ENCODE assay signal across 8 mouse cellular contexts in the genomic region with DNA sequence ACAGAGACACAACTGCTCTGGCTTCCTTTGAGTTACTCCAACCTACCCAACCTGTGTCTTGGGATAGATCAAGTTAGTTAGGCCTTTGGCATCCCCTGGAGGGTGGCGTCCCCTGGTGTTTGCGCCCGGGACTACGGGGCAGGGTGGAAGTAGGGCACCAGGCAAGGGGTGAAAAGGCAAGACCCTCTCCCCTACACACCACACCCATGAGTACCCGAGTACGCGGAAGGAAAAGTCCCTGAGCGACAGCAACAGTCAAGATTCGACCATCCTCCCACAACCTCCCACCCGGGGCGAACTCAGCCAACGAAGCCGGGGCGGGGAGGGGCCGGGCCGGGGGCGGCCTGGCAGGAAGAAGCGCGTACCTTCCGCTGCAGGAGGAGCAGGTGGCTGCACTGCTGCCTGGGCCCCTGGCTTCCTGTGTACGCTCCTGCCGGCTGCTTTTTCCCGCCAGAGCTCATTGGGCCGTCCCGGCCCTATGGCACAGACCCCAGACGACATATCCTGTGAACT. TPM values are rescaled to one million over a fixed set of nuclear protein-coding genes. Genes with fewer than 3 reads are reported as not detected.
A peak's percentile ranks its signal among the peaks of the same experiment; 100 is the strongest.
DNase-seq lines count a peak whose midpoint lies in the region; ATAC-seq lines count a peak whose summit lies in the region.

TSS of gene Carmil2 (plus strand) at position 479 of the 513 bp plus-strand sequence.

- H3K27me3 ChIP-seq in heart, embryonic 12.5 days (replicated peaks) = peaks cover 20% of the 10 kb centered on the region
- H3K27me3 ChIP-seq in kidney, embryonic 15.5 days = no peaks in the 10 kb centered on the region
- no peaks in the 10 kb centered on the region for H3K27me3 ChIP-seq in liver, embryonic 15.5 days
- no peaks in the 10 kb centered on the region for H3K27me3 ChIP-seq in neural tube, embryonic 11.5 days (ENCODE audit: control insufficient read depth, insufficient read depth, low read length)

- no peak within 1 kb of the TSS for H3K27ac ChIP-seq in heart, embryonic 12.5 days (ENCODE audit: poor library complexity, severe bottlenecking)
- H3K27ac ChIP-seq in kidney, embryonic 15.5 days = no peak within 1 kb of the TSS
- 0 out of 2 replicates have a peak within 1 kb of the TSS, but pooled peaks have one; percentile 24 for H3K27ac ChIP-seq in liver, embryonic 15.5 days (replicated peaks)
- H3K27ac ChIP-seq in neural tube, embryonic 11.5 days (ENCODE audit: low read depth, low read length) = no peak within 1 kb of the TSS

- H3K4me3 ChIP-seq in heart, embryonic 12.5 days = peak within 1 kb of the TSS; percentile 28
- H3K4me3 ChIP-seq in kidney, embryonic 15.5 days (replicated peaks) = peak within 1 kb of the TSS; percentile 22
- H3K4me3 ChIP-seq in liver, embryonic 15.5 days (replicated peaks) = peak within 1 kb of the TSS; percentile 12; the same call in 1 of the 2 replicates
- H3K4me3 ChIP-seq in neural tube, embryonic 11.5 days (ENCODE audit: low read depth, low read length) = no peak within 1 kb of the TSS

- 12% methylated on average over 26 of the region's 26 CpGs for WGBS in heart, embryonic 12.5 days
- WGBS in kidney, embryonic 15.5 days = 7% methylated on average over 26 of the region's 26 CpGs
- WGBS in liver, embryonic 15.5 days (ENCODE audit: insufficient replicate concordance) = 4% methylated on average over 18 of the region's 26 CpGs
- 13% methylated on average over 26 of the region's 26 CpGs for WGBS in neural tube, embryonic 11.5 days

- peak within 1 kb of the TSS; percentile 54; the same call in 1 of the 2 replicates for H3K9ac ChIP-seq in heart, embryonic 12.5 days
- H3K9ac ChIP-seq in kidney, embryonic 15.5 days = peak within 1 kb of the TSS; percentile 15; the same call in 1 of the 2 replicates
- H3K9ac ChIP-seq in liver, embryonic 15.5 days = no peak within 1 kb of the TSS
- no peak within 1 kb of the TSS for H3K9ac ChIP-seq in neural tube, embryonic 11.5 days (ENCODE audit: low read length)

- peaks cover 34% of the 10 kb centered on the region for H3K36me3 ChIP-seq in heart, embryonic 12.5 days
- H3K36me3 ChIP-seq in kidney, embryonic 15.5 days = peaks cover 41% of the 10 kb centered on the region
- H3K36me3 ChIP-seq in liver, embryonic 15.5 days (replicated peaks) = peaks cover 36% of the 10 kb centered on the region
- H3K36me3 ChIP-seq in neural tube, embryonic 11.5 days (ENCODE audit: control insufficient read depth, insufficient read depth, low read length) = peaks cover 3% of the 10 kb centered on the region

- no peaks in the 10 kb centered on the region for H3K9me3 ChIP-seq in heart, embryonic 12.5 days (replicated peaks)
- no peaks in the 10 kb centered on the region for H3K9me3 ChIP-seq in kidney, embryonic 15.5 days (replicated peaks)
- no peaks in the 10 kb centered on the region for H3K9me3 ChIP-seq in liver, embryonic 15.5 days (replicated peaks)
- no peaks in the 10 kb centered on the region for H3K9me3 ChIP-seq in neural tube, embryonic 11.5 days (ENCODE audit: control insufficient read depth, low read length)

- DNase-seq in A20 (ENCODE audit: low read depth, low spot score) (peak; percentile 92), MN1 (ENCODE audit: low spot score) (peak; percentile 36)
- DNase-seq in embryo, embryonic 10.5 days (ENCODE audit: low spot score) = peak; percentile 32
- DNase-seq in neural tube, embryonic 11.5 days (ENCODE audit: low spot score) = peak; percentile 56
- peak; percentile 57 for DNase-seq in urinary bladder, postnatal 25 days (ENCODE audit: low spot score)

- H3K4me2 ChIP-seq in heart, embryonic 12.5 days = peak within 1 kb of the TSS; percentile 61
- peak within 1 kb of the TSS; percentile 57 for H3K4me2 ChIP-seq in kidney, embryonic 15.5 days
- peak within 1 kb of the TSS; percentile 54 for H3K4me2 ChIP-seq in liver, embryonic 15.5 days
- H3K4me2 ChIP-seq in neural tube, embryonic 11.5 days (ENCODE audit: low read depth) = no peak within 1 kb of the TSS

- peaks cover 19% of the 10 kb centered on the region for H3K4me1 ChIP-seq in heart, embryonic 12.5 days (replicated peaks)
- peaks cover 14% of the 10 kb centered on the region for H3K4me1 ChIP-seq in kidney, embryonic 15.5 days
- peaks cover 11% of the 10 kb centered on the region for H3K4me1 ChIP-seq in liver, embryonic 15.5 days (replicated peaks)
- H3K4me1 ChIP-seq in neural tube, embryonic 11.5 days (ENCODE audit: control insufficient read depth, insufficient read depth, low read length) = no peaks in the 10 kb centered on the region

- ATAC-seq in heart, embryonic 12.5 days (ENCODE audit: insufficient number of reproducible peaks, low FRiP score) = peak; percentile 49; the same call in 1 of the 2 replicates
- peak; percentile 38 for ATAC-seq in kidney, embryonic 15.5 days (replicated peaks; ENCODE audit: low FRiP score)
- peak; percentile 29; the same call in 1 of the 2 replicates for ATAC-seq in liver, embryonic 15.5 days (ENCODE audit: insufficient read depth)
- peak; percentile 35; the same call in 1 of the 2 replicates for ATAC-seq in neural tube, embryonic 11.5 days (ENCODE audit: insufficient read depth, low FRiP score, low TSS enrichment)

RNA-seq across cellular contexts. Expression of gene Carmil2, which starts in this region (rescaled TPM):
- 0.45 and 0.54 TPM in 2 replicates for polyA plus RNA-seq in heart, embryonic 12.5 days (2016; fragmentation: Nextera tagmentation; extraction: Ambion mirVana)
- polyA plus RNA-seq in kidney, embryonic 15.5 days (2015; fragmentation: Nextera tagmentation; extraction: Ambion mirVana) = 0.63 and 0.78 TPM in 2 replicates
- 0.35 and 0.74 TPM in 2 replicates for polyA plus RNA-seq in liver, embryonic 15.5 days (2015; fragmentation: Nextera tagmentation; extraction: Ambion mirVana)
- polyA plus RNA-seq in neural tube, embryonic 11.5 days (2014; fragmentation: Nextera tagmentation; extraction: Ambion mirVana) = 4.6 and 5.0 TPM in 2 replicates

Comparison
In these comparisons a context has a peak if more than half of its experiments do, and no peak if none do; other contexts are left out.
1. Peak in ATAC-seq, H3K4me3 ChIP-seq, H3K9ac ChIP-seq and H3K4me2 ChIP-seq in heart, embryonic 12.5 days; RNA of the gene not detected or under 1 TPM.
2. Peak in ATAC-seq, H3K4me3 ChIP-seq, H3K9ac ChIP-seq and H3K4me2 ChIP-seq in kidney, embryonic 15.5 days; RNA of the gene not detected or under 1 TPM.
3. Peak in ATAC-seq, H3K4me3 ChIP-seq, H3K27ac ChIP-seq and H3K4me2 ChIP-seq in liver, embryonic 15.5 days; RNA of the gene not detected or under 1 TPM.
4. DNase-seq: peak in every context shown above with its lines; median percentile 92 in A20; 57 in urinary bladder, postnatal 25 days; 56 in neural tube, embryonic 11.5 days; 36 in MN1; 32 in embryo, embryonic 10.5 days.